Mouse (Mus musculus) liver, postnatal 0 days (tissue): Measurements from ENCODE around the gene Abraxas1.

Source experiments
- CTCF ChIP-seq: sonication (generic); IDR thresholded peaks from 2 replicates; pipeline ENCODE4 v1.5.1; 2016; ENCODE audit warnings: antibody characterized with exemption, low read depth
- EP300 ChIP-seq: IDR thresholded peaks from 2 replicates; pipeline ENCODE4 v1.6.1; 2016; ENCODE audit warnings: antibody characterized with exemption, low read depth, mild to moderate bottlenecking

GRCm38 (mm10) chr5:100866183-100866582 lies 45.4 kb upstream of the Abraxas1 start:
- no peak for TF ChIP-seq CTCF
- no peak for TF ChIP-seq EP300
